Mouse (Mus musculus): ENCODE measurements at regions not wholly inside any gene's neighbourhood (a gene's known extent, or its start where the extent isn't known, plus 50 kb on each side); places are given as distances from the start of the nearest gene placed in this dataset.

DNA sequence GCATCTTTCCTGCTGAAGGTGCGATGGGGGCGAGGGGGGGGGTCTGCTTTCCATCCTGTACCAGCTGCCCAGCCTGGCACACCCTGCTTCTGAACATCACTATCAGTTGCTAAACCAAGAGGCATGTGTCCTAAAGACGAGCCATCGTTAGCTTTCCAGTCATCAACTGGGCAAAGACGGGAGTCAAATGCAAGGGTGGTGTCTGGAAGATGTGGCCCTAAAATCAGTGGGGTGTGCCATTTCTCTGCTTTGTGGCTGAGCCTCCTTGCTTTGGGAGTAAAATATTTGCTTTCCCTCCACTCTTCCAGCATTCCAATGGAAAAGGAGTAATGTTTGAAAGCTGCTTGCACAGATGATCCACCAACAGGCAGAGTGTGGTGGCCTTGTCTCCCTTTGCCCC, 246.0 kb upstream of the Irx1 start:
- WGBS = 76% methylated on average over 5 of the region's 5 CpGs
- H3K27me3 ChIP-seq (ENCODE audit: insufficient read depth, low read length) = no peaks in the 10 kb centered on the region

GRCm38 (mm10) chr13:72209946-72210456, 246.5 kb upstream of the Irx1 start:
- Histone ChIP-seq H3K4me1 (ENCODE audit: insufficient read depth, low read length) (no peaks in the 10 kb centered on the region), H3K9ac (replicated peaks; ENCODE audit: low read length) (no peak overlapping the region), H3K36me3 (ENCODE audit: insufficient read depth, low read length) (no peaks in the 10 kb centered on the region), H3K27me3 (ENCODE audit: insufficient read depth, low read length) (no peaks in the 10 kb centered on the region), H3K4me2 (ENCODE audit: low read depth, low read length) (no peak overlapping the region), H3K9me3 (ENCODE audit: low read length) (no peaks in the 10 kb centered on the region), H3K4me3 (ENCODE audit: low read length) (no peak overlapping the region), H3K27ac (no peak overlapping the region)
- no peak for TF ChIP-seq CTCF (IDR thresholded peaks at IDR 0.05; ENCODE audit: low read depth)
- DNase-seq (ENCODE audit: low spot score) = peak; percentile 4
- no peak for ATAC-seq
- WGBS = 13% methylated on average over 10 of the region's 10 CpGs

More for the DNA sequence above, 246.0 kb upstream of the Irx1 start:
- DNase-seq (ENCODE audit: low spot score) (no peak), ATAC-seq (no peak)
- Histone ChIP-seq H3K9ac (replicated peaks; ENCODE audit: low read length) (no peak overlapping the region), H3K9me3 (ENCODE audit: low read length) (no peaks in the 10 kb centered on the region), H3K36me3 (ENCODE audit: insufficient read depth, low read length) (no peaks in the 10 kb centered on the region), H3K27ac (no peak overlapping the region), H3K4me2 (ENCODE audit: low read depth, low read length) (no peak overlapping the region), H3K4me1 (ENCODE audit: insufficient read depth, low read length) (no peaks in the 10 kb centered on the region), H3K4me3 (ENCODE audit: low read length) (no peak overlapping the region)
- no peak for TF ChIP-seq CTCF (IDR thresholded peaks at IDR 0.05; ENCODE audit: low read depth)

DNA sequence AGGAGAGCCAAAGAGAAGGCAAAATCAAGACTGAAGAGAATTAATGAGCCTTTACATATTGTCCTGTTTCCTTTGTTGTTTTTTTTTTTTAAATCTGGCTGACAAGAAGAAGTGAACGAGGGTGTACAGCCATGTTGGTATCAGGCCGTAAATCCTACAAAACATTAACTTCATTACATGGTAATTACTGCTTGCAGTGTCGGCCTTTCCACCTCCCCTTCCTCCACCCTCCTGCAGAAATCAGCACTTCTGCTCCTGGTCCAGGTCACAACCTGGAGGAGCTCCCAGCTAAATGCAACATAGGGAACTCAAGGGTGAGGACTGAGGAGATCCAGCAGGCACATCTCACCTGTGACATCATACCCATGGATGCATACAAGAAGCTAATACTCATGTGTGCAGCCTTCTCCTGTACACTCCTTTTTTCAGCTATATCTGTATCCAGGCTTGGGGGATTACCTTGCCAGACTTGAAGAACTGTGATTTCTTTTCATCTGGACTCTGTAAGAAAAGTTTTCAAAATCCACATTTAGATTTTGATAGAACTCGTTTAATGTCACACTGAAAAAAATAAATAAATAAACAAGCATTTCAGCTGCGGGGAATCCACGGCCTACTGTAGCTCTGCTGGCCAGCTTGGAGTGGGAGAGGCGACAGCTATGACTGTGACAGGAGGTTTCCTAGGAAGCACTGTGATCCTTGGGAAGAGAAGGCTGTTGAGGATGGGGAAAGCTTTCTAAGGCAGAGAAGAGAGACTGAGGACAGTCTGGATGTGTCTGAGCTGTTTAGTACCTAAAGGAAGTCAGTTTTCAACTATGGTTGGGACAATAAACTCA, 247.2 kb upstream of the Irx1 start:
- no peak for TF ChIP-seq CTCF (IDR thresholded peaks at IDR 0.05; ENCODE audit: low read depth)
- DNase-seq (ENCODE audit: low spot score) = no peak
- H3K4me2 ChIP-seq (ENCODE audit: low read depth, low read length) = no peak overlapping the region
- H3K9me3 ChIP-seq (ENCODE audit: low read length) = no peaks in the 10 kb centered on the region
- H3K9ac ChIP-seq (replicated peaks; ENCODE audit: low read length) = no peak overlapping the region
- H3K27me3 ChIP-seq (ENCODE audit: insufficient read depth, low read length) = no peaks in the 10 kb centered on the region
- H3K4me3 ChIP-seq (ENCODE audit: low read length) = no peak overlapping the region
- H3K27ac ChIP-seq = no peak overlapping the region
- WGBS = 49% methylated on average over 7 of the region's 7 CpGs
- no peaks in the 10 kb centered on the region for H3K4me1 ChIP-seq (ENCODE audit: insufficient read depth, low read length)
- no peak for ATAC-seq
- H3K36me3 ChIP-seq (ENCODE audit: insufficient read depth, low read length) = no peaks in the 10 kb centered on the region

DNA sequence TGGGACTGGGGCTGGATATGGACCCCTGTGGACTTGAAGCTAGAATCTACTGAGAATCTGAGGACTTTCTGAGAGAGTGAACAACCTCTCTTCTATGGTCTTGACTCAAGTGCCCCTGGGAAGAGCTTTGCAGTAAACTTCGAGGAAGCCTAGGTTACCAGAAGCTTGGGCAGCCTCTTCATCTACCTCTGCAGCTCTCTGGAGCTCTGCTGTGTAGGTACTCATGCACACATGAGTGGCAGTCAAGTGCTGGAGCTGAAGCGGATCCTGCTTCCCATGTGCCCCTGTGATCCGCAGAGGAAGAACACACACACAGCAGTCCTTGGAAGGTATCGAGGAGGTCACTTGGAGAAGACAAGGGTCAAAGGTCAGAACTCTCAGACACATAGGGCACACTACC, 248.2 kb upstream of the Irx1 start:
- Histone ChIP-seq H3K27ac (no peak overlapping the region), H3K4me1 (ENCODE audit: insufficient read depth, low read length) (no peaks in the 10 kb centered on the region), H3K36me3 (ENCODE audit: insufficient read depth, low read length) (no peaks in the 10 kb centered on the region), H3K9me3 (ENCODE audit: low read length) (no peaks in the 10 kb centered on the region), H3K4me2 (ENCODE audit: low read depth, low read length) (no peak overlapping the region), H3K9ac (replicated peaks; ENCODE audit: low read length) (no peak overlapping the region), H3K4me3 (ENCODE audit: low read length) (no peak overlapping the region), H3K27me3 (ENCODE audit: insufficient read depth, low read length) (no peaks in the 10 kb centered on the region)
- TF ChIP-seq CTCF (IDR thresholded peaks at IDR 0.05; ENCODE audit: low read depth) = no peak
- 80% methylated on average over 4 of the region's 4 CpGs for WGBS
- no peak for ATAC-seq
- DNase-seq (ENCODE audit: low spot score) = no peak

- H3K36me3 ChIP-seq (ENCODE audit: insufficient read depth, low read length) = no peaks in the 10 kb centered on the region
- no peak overlapping the region for H3K27ac ChIP-seq
- no peak for TF ChIP-seq CTCF (IDR thresholded peaks at IDR 0.05; ENCODE audit: low read depth)
- ATAC-seq (no peak), DNase-seq (ENCODE audit: low spot score) (no peak)
- H3K9ac ChIP-seq (replicated peaks; ENCODE audit: low read length) = no peak overlapping the region
- H3K9me3 ChIP-seq (ENCODE audit: low read length) = no peaks in the 10 kb centered on the region
- no peaks in the 10 kb centered on the region for H3K4me1 ChIP-seq (ENCODE audit: insufficient read depth, low read length)
- no peak overlapping the region for H3K4me3 ChIP-seq (ENCODE audit: low read length)
- no peak overlapping the region for H3K4me2 ChIP-seq (ENCODE audit: low read depth, low read length)
- 83% methylated on average over 2 of the region's 2 CpGs for WGBS
- no peaks in the 10 kb centered on the region for H3K27me3 ChIP-seq (ENCODE audit: insufficient read depth, low read length)
These were observed 249.2 kb upstream of the Irx1 start for GRCm38 (mm10) chr13:72212747-72213146.

GRCm38 (mm10) chr13:72219329-72219728, 255.8 kb upstream of the Irx1 start:
- H3K9ac ChIP-seq (replicated peaks; ENCODE audit: low read length) = no peak overlapping the region
- no peaks in the 10 kb centered on the region for H3K4me1 ChIP-seq (ENCODE audit: insufficient read depth, low read length)
- no peaks in the 10 kb centered on the region for H3K9me3 ChIP-seq (ENCODE audit: low read length)
- TF ChIP-seq CTCF (IDR thresholded peaks at IDR 0.05; ENCODE audit: low read depth) = no peak
- no peaks in the 10 kb centered on the region for H3K36me3 ChIP-seq (ENCODE audit: insufficient read depth, low read length)
- no peak overlapping the region for H3K4me3 ChIP-seq (ENCODE audit: low read length)
- DNase-seq (ENCODE audit: low spot score) = no peak
- H3K4me2 ChIP-seq (ENCODE audit: low read depth, low read length) = no peak overlapping the region
- no peak overlapping the region for H3K27ac ChIP-seq
- H3K27me3 ChIP-seq (ENCODE audit: insufficient read depth, low read length) = no peaks in the 10 kb centered on the region
- WGBS = 76% methylated on average over 2 of the region's 2 CpGs
- ATAC-seq = no peak

- DNase-seq (ENCODE audit: low spot score) (no peak), ATAC-seq (no peak)
- Histone ChIP-seq H3K4me1 (ENCODE audit: insufficient read depth, low read length) (no peaks in the 10 kb centered on the region), H3K9me3 (ENCODE audit: low read length) (no peaks in the 10 kb centered on the region), H3K9ac (replicated peaks; ENCODE audit: low read length) (no peak overlapping the region), H3K4me3 (ENCODE audit: low read length) (no peak overlapping the region), H3K27me3 (ENCODE audit: insufficient read depth, low read length) (no peaks in the 10 kb centered on the region), H3K4me2 (ENCODE audit: low read depth, low read length) (no peak overlapping the region), H3K36me3 (ENCODE audit: insufficient read depth, low read length) (no peaks in the 10 kb centered on the region), H3K27ac (no peak overlapping the region)
- WGBS = 100% methylated on average over 1 of the region's 1 CpGs
- no peak for TF ChIP-seq CTCF (IDR thresholded peaks at IDR 0.05; ENCODE audit: low read depth)
These were observed 263.6 kb upstream of the Irx1 start for GRCm38 (mm10) chr13:72227102-72227501.
